Mouse (Mus musculus): ENCODE measurements at regions not wholly inside any gene's neighbourhood (a gene's known extent, or its start where the extent isn't known, plus 50 kb on each side); places are given as distances from the start of the nearest gene placed in this dataset.

GRCm38 (mm10) chr2:159523739-159524138, 729.1 kb downstream of the Dhx35 start:
- H3K27me3 ChIP-seq = no peaks in the 10 kb centered on the region
- no peak overlapping the region for H3K4me2 ChIP-seq (replicated peaks)
- H3K9me3 ChIP-seq (replicated peaks) = no peaks in the 10 kb centered on the region
- no peaks in the 10 kb centered on the region for H3K4me1 ChIP-seq
- H3K9ac ChIP-seq = no peak overlapping the region
- H3K4me3 ChIP-seq = no peak overlapping the region
- 85% methylated on average over 2 of the region's 2 CpGs for whole genome bisulfite sequencing
- H3K27ac ChIP-seq = no peak overlapping the region
- no peaks in the 10 kb centered on the region for H3K36me3 ChIP-seq
- no peak for ATAC-seq (ENCODE audit: low FRiP score)

GRCm38 (mm10) chr2:159534951-159535350, 740.3 kb downstream of the Dhx35 start:
- no peak for ATAC-seq (ENCODE audit: low FRiP score)
- Histone ChIP-seq H3K36me3 (no peaks in the 10 kb centered on the region), H3K4me2 (replicated peaks) (no peak overlapping the region), H3K4me3 (no peak overlapping the region), H3K9me3 (replicated peaks) (no peaks in the 10 kb centered on the region), H3K27ac (no peak overlapping the region), H3K9ac (no peak overlapping the region), H3K4me1 (peaks cover under 1% of the 10 kb centered on the region; the same call in 1 of the 2 replicates), H3K27me3 (no peaks in the 10 kb centered on the region)
- WGBS = 82% methylated on average over 2 of the region's 2 CpGs

GRCm38 (mm10) chr2:159539261-159539660, 744.7 kb downstream of the Dhx35 start:
- H3K9ac ChIP-seq = no peak overlapping the region

GRCm38 (mm10) chr2:159557567-159557966, 763.0 kb downstream of the Dhx35 start:
- 90% methylated on average over 3 of the region's 3 CpGs for WGBS
- Histone ChIP-seq H3K9ac (no peak overlapping the region), H3K36me3 (no peaks in the 10 kb centered on the region), H3K9me3 (replicated peaks) (no peaks in the 10 kb centered on the region), H3K4me3 (no peak overlapping the region), H3K27ac (no peak overlapping the region), H3K4me2 (replicated peaks) (no peak overlapping the region), H3K4me1 (no peaks in the 10 kb centered on the region), H3K27me3 (no peaks in the 10 kb centered on the region)
- no peak for ATAC-seq (ENCODE audit: low FRiP score)

More at GRCm38 (mm10) chr2:159539261-159539660, 744.7 kb downstream of the Dhx35 start:
- H3K36me3 ChIP-seq = no peaks in the 10 kb centered on the region
- H3K4me1 ChIP-seq = peaks cover 9% of the 10 kb centered on the region
- no peak overlapping the region for H3K4me3 ChIP-seq
- H3K4me2 ChIP-seq (replicated peaks) = no peak overlapping the region
- H3K27me3 ChIP-seq = no peaks in the 10 kb centered on the region
- H3K9me3 ChIP-seq (replicated peaks) = no peaks in the 10 kb centered on the region
- no peak for ATAC-seq (ENCODE audit: low FRiP score)
- no peak overlapping the region for H3K27ac ChIP-seq

GRCm38 (mm10) chr2:159565255-159565654, 768.7 kb downstream of the Gm826 start:
- no peak overlapping the region for H3K9ac ChIP-seq
- H3K27ac ChIP-seq = no peak overlapping the region
- H3K36me3 ChIP-seq = no peaks in the 10 kb centered on the region
- H3K4me3 ChIP-seq = no peak overlapping the region
- no peaks in the 10 kb centered on the region for H3K4me1 ChIP-seq
- ATAC-seq (ENCODE audit: low FRiP score) = no peak
- no peak overlapping the region for H3K4me2 ChIP-seq (replicated peaks)
- H3K27me3 ChIP-seq = no peaks in the 10 kb centered on the region
- no peaks in the 10 kb centered on the region for H3K9me3 ChIP-seq (replicated peaks)
- WGBS = 85% methylated on average over 4 of the region's 4 CpGs

- Histone ChIP-seq H3K36me3 (no peaks in the 10 kb centered on the region), H3K9me3 (replicated peaks) (no peaks in the 10 kb centered on the region), H3K4me1 (no peaks in the 10 kb centered on the region), H3K9ac (no peak overlapping the region), H3K27ac (no peak overlapping the region), H3K27me3 (no peaks in the 10 kb centered on the region), H3K4me3 (no peak overlapping the region), H3K4me2 (replicated peaks) (no peak overlapping the region)
- WGBS = 83% methylated on average over 5 of the region's 5 CpGs
- ATAC-seq (ENCODE audit: low FRiP score) = no peak
Measured at GRCm38 (mm10) chr2:159565921-159566320, 768.0 kb downstream of the Gm826 start.

- Histone ChIP-seq H3K4me3 (no peak overlapping the region), H3K9ac (no peak overlapping the region), H3K36me3 (no peaks in the 10 kb centered on the region), H3K4me2 (replicated peaks) (no peak overlapping the region), H3K27me3 (no peaks in the 10 kb centered on the region), H3K9me3 (replicated peaks) (no peaks in the 10 kb centered on the region), H3K4me1 (no peaks in the 10 kb centered on the region), H3K27ac (no peak overlapping the region)
- no peak for ATAC-seq (ENCODE audit: low FRiP score)
- 64% methylated on average over 5 of the region's 5 CpGs for WGBS
Measured at GRCm38 (mm10) chr2:159566461-159566860, 767.5 kb downstream of the Gm826 start.

- Histone ChIP-seq H3K4me3 (no peak overlapping the region), H3K27me3 (no peaks in the 10 kb centered on the region), H3K4me1 (no peaks in the 10 kb centered on the region), H3K9ac (no peak overlapping the region), H3K27ac (no peak overlapping the region), H3K36me3 (no peaks in the 10 kb centered on the region), H3K9me3 (replicated peaks) (no peaks in the 10 kb centered on the region), H3K4me2 (replicated peaks) (no peak overlapping the region)
- 82% methylated on average over 4 of the region's 4 CpGs for WGBS
- no peak for ATAC-seq (ENCODE audit: low FRiP score)
Measured at GRCm38 (mm10) chr2:159568391-159568790, 765.6 kb downstream of the Gm826 start.

GRCm38 (mm10) chr2:159571862-159572261, 762.1 kb downstream of the Gm826 start:
- Histone ChIP-seq H3K4me1 (no peaks in the 10 kb centered on the region), H3K27me3 (no peaks in the 10 kb centered on the region), H3K4me2 (replicated peaks) (no peak overlapping the region), H3K9me3 (replicated peaks) (no peaks in the 10 kb centered on the region), H3K36me3 (no peaks in the 10 kb centered on the region), H3K4me3 (no peak overlapping the region), H3K9ac (no peak overlapping the region), H3K27ac (no peak overlapping the region)
- 90% methylated on average over 2 of the region's 2 CpGs for WGBS
- ATAC-seq (ENCODE audit: low FRiP score) = no peak

GRCm38 (mm10) chr2:159575271-159575670, 758.7 kb downstream of the Gm826 start:
- H3K4me1 ChIP-seq = no peaks in the 10 kb centered on the region
- no peak for ATAC-seq (ENCODE audit: low FRiP score)
- H3K4me2 ChIP-seq (replicated peaks) = no peak overlapping the region
- H3K27me3 ChIP-seq = no peaks in the 10 kb centered on the region
- no peaks in the 10 kb centered on the region for H3K36me3 ChIP-seq
- no peak overlapping the region for H3K4me3 ChIP-seq
- H3K9me3 ChIP-seq (replicated peaks) = no peaks in the 10 kb centered on the region
- H3K27ac ChIP-seq = no peak overlapping the region
- no peak overlapping the region for H3K9ac ChIP-seq
- 85% methylated on average over 5 of the region's 5 CpGs for WGBS

- WGBS = 31% methylated on average over 8 of the region's 8 CpGs
- Histone ChIP-seq H3K4me3 (no peak overlapping the region), H3K9ac (no peak overlapping the region), H3K27me3 (no peaks in the 10 kb centered on the region), H3K27ac (no peak overlapping the region), H3K4me2 (replicated peaks) (no peak overlapping the region), H3K4me1 (no peaks in the 10 kb centered on the region), H3K36me3 (no peaks in the 10 kb centered on the region), H3K9me3 (replicated peaks) (no peaks in the 10 kb centered on the region)
- no peak for ATAC-seq (ENCODE audit: low FRiP score)
Measured at GRCm38 (mm10) chr2:159583103-159583502, 750.9 kb downstream of the Gm826 start.

GRCm38 (mm10) chr2:159584641-159585040, 749.3 kb downstream of the Gm826 start:
- Histone ChIP-seq H3K27me3 (no peaks in the 10 kb centered on the region), H3K4me3 (no peak overlapping the region), H3K9ac (no peak overlapping the region), H3K4me1 (no peaks in the 10 kb centered on the region), H3K4me2 (replicated peaks) (no peak overlapping the region), H3K36me3 (no peaks in the 10 kb centered on the region), H3K9me3 (replicated peaks) (no peaks in the 10 kb centered on the region), H3K27ac (no peak overlapping the region)
- ATAC-seq (ENCODE audit: low FRiP score) = no peak

- ATAC-seq (ENCODE audit: low FRiP score) = no peak
- Histone ChIP-seq H3K4me3 (no peak overlapping the region), H3K9ac (no peak overlapping the region), H3K9me3 (replicated peaks) (no peaks in the 10 kb centered on the region), H3K27me3 (no peaks in the 10 kb centered on the region), H3K4me1 (no peaks in the 10 kb centered on the region), H3K36me3 (no peaks in the 10 kb centered on the region), H3K27ac (no peak overlapping the region), H3K4me2 (replicated peaks) (no peak overlapping the region)
- 55% methylated on average over 6 of the region's 6 CpGs for WGBS
Measured at GRCm38 (mm10) chr2:159586697-159587473, 747.1 kb downstream of the Gm826 start.
